Mouse (Mus musculus): ENCODE measurements around the gene Ctnnd2. TPM values are rescaled to one million over a fixed set of nuclear protein-coding genes. Genes with fewer than 3 reads are reported as not detected.

The Ctnnd2 gene
- total and polyA plus RNA-seq, 2 experiments from 2014 or later: not detected

- no peak for ATAC-seq (ENCODE audit: insufficient read depth, low read depth)
- no peak for DNase-seq (ENCODE audit: low spot score)
- Histone ChIP-seq H3K4me2 (ENCODE audit: low read depth, low read length) (no peak overlapping the region), H3K4me1 (ENCODE audit: control insufficient read depth, insufficient read depth) (no peaks in the 10 kb centered on the region; the same call in 1 of the 2 replicates), H3K9me3 (replicated peaks; ENCODE audit: control insufficient read depth, low read length) (no peaks in the 10 kb centered on the region), H3K27ac (ENCODE audit: low read depth) (no peak overlapping the region), H3K36me3 (replicated peaks; ENCODE audit: control insufficient read depth, insufficient read depth, low read length) (no peaks in the 10 kb centered on the region), H3K27me3 (ENCODE audit: control insufficient read depth, insufficient read depth, low read length) (no peaks in the 10 kb centered on the region), H3K9ac (replicated peaks; ENCODE audit: low read depth, low read length) (no peak overlapping the region), H3K4me3 (ENCODE audit: low read depth, low read length) (no peak overlapping the region)
- 76% methylated on average over 2 of the region's 2 CpGs for WGBS
- no peak for TF ChIP-seq EP300 (IDR thresholded peaks at IDR 0.05; ENCODE audit: low read depth)
- TF ChIP-seq CTCF (IDR thresholded peaks at IDR 0.05; ENCODE audit: low read depth): no peak
Observed at GRCm38 (mm10) chr15:30709754-30710105, 537.3 kb downstream of the Ctnnd2 start.

GRCm38 (mm10) chr15:30714823-30715222, 542.4 kb downstream of the Ctnnd2 start:
- H3K4me2 ChIP-seq (ENCODE audit: low read depth, low read length): no peak overlapping the region
- H3K9ac ChIP-seq (replicated peaks; ENCODE audit: low read depth, low read length): no peak overlapping the region
- TF ChIP-seq EP300 (IDR thresholded peaks at IDR 0.05; ENCODE audit: low read depth): no peak
- no peak for TF ChIP-seq CTCF (IDR thresholded peaks at IDR 0.05; ENCODE audit: low read depth)
- H3K4me3 ChIP-seq (ENCODE audit: low read depth, low read length): no peak overlapping the region
- no peaks in the 10 kb centered on the region for H3K27me3 ChIP-seq (ENCODE audit: control insufficient read depth, insufficient read depth, low read length)
- DNase-seq (ENCODE audit: low spot score): no peak
- ATAC-seq (ENCODE audit: insufficient read depth, low read depth): no peak
- H3K9me3 ChIP-seq (replicated peaks; ENCODE audit: control insufficient read depth, low read length): no peaks in the 10 kb centered on the region
- H3K36me3 ChIP-seq (replicated peaks; ENCODE audit: control insufficient read depth, insufficient read depth, low read length): no peaks in the 10 kb centered on the region
- 87% methylated on average over 2 of the region's 2 CpGs for WGBS
- no peak overlapping the region for H3K27ac ChIP-seq (ENCODE audit: low read depth)
- H3K4me1 ChIP-seq (ENCODE audit: control insufficient read depth, insufficient read depth): no peaks in the 10 kb centered on the region

GRCm38 (mm10) chr15:30718811-30719210, 546.4 kb downstream of the Ctnnd2 start:
- Histone ChIP-seq H3K36me3 (replicated peaks; ENCODE audit: control insufficient read depth, insufficient read depth, low read length) (no peaks in the 10 kb centered on the region), H3K4me3 (ENCODE audit: low read depth, low read length) (no peak overlapping the region), H3K9ac (replicated peaks; ENCODE audit: low read depth, low read length) (no peak overlapping the region), H3K27ac (ENCODE audit: low read depth) (no peak overlapping the region), H3K27me3 (ENCODE audit: control insufficient read depth, insufficient read depth, low read length) (no peaks in the 10 kb centered on the region), H3K4me2 (ENCODE audit: low read depth, low read length) (no peak overlapping the region), H3K9me3 (replicated peaks; ENCODE audit: control insufficient read depth, low read length) (no peaks in the 10 kb centered on the region), H3K4me1 (ENCODE audit: control insufficient read depth, insufficient read depth) (no peaks in the 10 kb centered on the region)
- no peak for ATAC-seq (ENCODE audit: insufficient read depth, low read depth)
- TF ChIP-seq EP300 (IDR thresholded peaks at IDR 0.05; ENCODE audit: low read depth) (no peak), CTCF (IDR thresholded peaks at IDR 0.05; ENCODE audit: low read depth) (no peak)
- 68% methylated on average over 3 of the region's 3 CpGs for WGBS
- no peak for DNase-seq (ENCODE audit: low spot score)

GRCm38 (mm10) chr15:30719226-30719625, 546.8 kb downstream of the Ctnnd2 start:
- TF ChIP-seq CTCF (IDR thresholded peaks at IDR 0.05; ENCODE audit: low read depth): no peak
- TF ChIP-seq EP300 (IDR thresholded peaks at IDR 0.05; ENCODE audit: low read depth): no peak
- Histone ChIP-seq H3K27ac (ENCODE audit: low read depth) (no peak overlapping the region), H3K4me3 (ENCODE audit: low read depth, low read length) (no peak overlapping the region), H3K9ac (replicated peaks; ENCODE audit: low read depth, low read length) (no peak overlapping the region), H3K4me1 (ENCODE audit: control insufficient read depth, insufficient read depth) (no peaks in the 10 kb centered on the region), H3K27me3 (ENCODE audit: control insufficient read depth, insufficient read depth, low read length) (no peaks in the 10 kb centered on the region), H3K36me3 (replicated peaks; ENCODE audit: control insufficient read depth, insufficient read depth, low read length) (no peaks in the 10 kb centered on the region), H3K4me2 (ENCODE audit: low read depth, low read length) (no peak overlapping the region), H3K9me3 (replicated peaks; ENCODE audit: control insufficient read depth, low read length) (no peaks in the 10 kb centered on the region)
- 57% methylated on average over 2 of the region's 2 CpGs for WGBS
- ATAC-seq (ENCODE audit: insufficient read depth, low read depth) (no peak), DNase-seq (ENCODE audit: low spot score) (no peak)

GRCm38 (mm10) chr15:30721098-30721497, 548.7 kb downstream of the Ctnnd2 start:
- 57% methylated on average over 2 of the region's 2 CpGs for WGBS
- H3K4me1 ChIP-seq (ENCODE audit: control insufficient read depth, insufficient read depth): no peaks in the 10 kb centered on the region
- H3K27ac ChIP-seq (ENCODE audit: low read depth): no peak overlapping the region
- TF ChIP-seq EP300 (IDR thresholded peaks at IDR 0.05; ENCODE audit: low read depth) (no peak), CTCF (IDR thresholded peaks at IDR 0.05; ENCODE audit: low read depth) (no peak)
- no peak overlapping the region for H3K4me3 ChIP-seq (ENCODE audit: low read depth, low read length)
- H3K9me3 ChIP-seq (replicated peaks; ENCODE audit: control insufficient read depth, low read length): no peaks in the 10 kb centered on the region
- no peak overlapping the region for H3K4me2 ChIP-seq (ENCODE audit: low read depth, low read length)
- no peak overlapping the region for H3K9ac ChIP-seq (replicated peaks; ENCODE audit: low read depth, low read length)
- no peaks in the 10 kb centered on the region for H3K36me3 ChIP-seq (replicated peaks; ENCODE audit: control insufficient read depth, insufficient read depth, low read length)
- no peak for ATAC-seq (ENCODE audit: insufficient read depth, low read depth)
- H3K27me3 ChIP-seq (ENCODE audit: control insufficient read depth, insufficient read depth, low read length): no peaks in the 10 kb centered on the region
- DNase-seq (ENCODE audit: low spot score): no peak

GRCm38 (mm10) chr15:30726066-30726465, 553.7 kb downstream of the Ctnnd2 start:
- H3K9ac ChIP-seq (replicated peaks; ENCODE audit: low read depth, low read length): no peak overlapping the region
- no peak overlapping the region for H3K27ac ChIP-seq (ENCODE audit: low read depth)
- 82% methylated on average over 5 of the region's 5 CpGs for WGBS
- DNase-seq (ENCODE audit: low spot score) (no peak), ATAC-seq (ENCODE audit: insufficient read depth, low read depth) (no peak)
- H3K4me1 ChIP-seq (ENCODE audit: control insufficient read depth, insufficient read depth): no peaks in the 10 kb centered on the region
- H3K4me3 ChIP-seq (ENCODE audit: low read depth, low read length): no peak overlapping the region
- H3K36me3 ChIP-seq (replicated peaks; ENCODE audit: control insufficient read depth, insufficient read depth, low read length): no peaks in the 10 kb centered on the region
- H3K27me3 ChIP-seq (ENCODE audit: control insufficient read depth, insufficient read depth, low read length): no peaks in the 10 kb centered on the region
- no peaks in the 10 kb centered on the region for H3K9me3 ChIP-seq (replicated peaks; ENCODE audit: control insufficient read depth, low read length)
- no peak overlapping the region for H3K4me2 ChIP-seq (ENCODE audit: low read depth, low read length)
- TF ChIP-seq CTCF (IDR thresholded peaks at IDR 0.05; ENCODE audit: low read depth) (no peak), EP300 (IDR thresholded peaks at IDR 0.05; ENCODE audit: low read depth) (no peak)

Data from heart, postnatal 0 days (tissue).